Mouse (Mus musculus) embryonic facial prominence, embryonic 11.5 days (tissue): Measurements from ENCODE around the gene Timm29. TPM values are rescaled to one million over a fixed set of nuclear protein-coding genes. Genes with fewer than 3 reads are reported as not detected.

Source experiments
- ATAC-seq: fragments of 200-750 bp; cut with Nextera tagmentation; replicated peaks from 2 replicates; pipeline ENCODE4 v1.8.0; 2017; ENCODE audit warnings: low read depth; ENCODE audit not compliant: insufficient number of reproducible peaks, low FRiP score, low TSS enrichment
- DNase-seq: peaks from one replicate; pipeline ENCODE4 v3.0.0-alpha.2; 2015; ENCODE audit warnings: low spot score
- H3K27ac ChIP-seq: fragments of 300-500 bp; sonication (generic); replicated peaks from 2 replicates; pipeline ENCODE4 v1.5.1; 2014; ENCODE audit warnings: mild to moderate bottlenecking, low read depth, low read length, control low read depth
- H3K27me3 ChIP-seq: fragments of 300-500 bp; sonication (generic); 2 replicates; pipeline ENCODE4 v1.6.1; 2014; ENCODE audit warnings: mild to moderate bottlenecking, low read length, moderate library complexity, mixed read lengths; ENCODE audit not compliant: control insufficient read depth, insufficient read depth
- H3K36me3 ChIP-seq: fragments of 300-500 bp; sonication (generic); replicated peaks from 2 replicates; pipeline ENCODE4 v1.6.1; 2014; ENCODE audit warnings: low read depth, mild to moderate bottlenecking, low read length, moderate library complexity, mixed read lengths; ENCODE audit not compliant: control insufficient read depth, insufficient read depth
- H3K4me1 ChIP-seq: fragments of 300-500 bp; sonication (generic); 2 replicates; pipeline ENCODE4 v1.6.1; 2014; ENCODE audit warnings: low read length, mixed read lengths; ENCODE audit not compliant: control insufficient read depth, insufficient read depth
- H3K4me2 ChIP-seq: fragments of 300-500 bp; sonication (generic); 2 replicates; pipeline ENCODE4 v1.6.1; 2014; ENCODE audit warnings: low read depth, mild to moderate bottlenecking, control low read depth, low read length, moderate library complexity
- H3K4me3 ChIP-seq: fragments of 300-500 bp; sonication (generic); 2 replicates; pipeline ENCODE4 v1.5.1; 2014; ENCODE audit warnings: low read depth, low read length, control low read depth
- H3K9ac ChIP-seq: fragments of 300-500 bp; sonication (generic); replicated peaks from 2 replicates; pipeline ENCODE4 v1.6.1; 2014; ENCODE audit warnings: mild to moderate bottlenecking, control low read depth, low read length
- H3K9me3 ChIP-seq: fragments of 300-500 bp; sonication (generic); replicated peaks from 2 replicates; pipeline ENCODE4 v1.6.1; 2016; ENCODE audit warnings: mild to moderate bottlenecking, low read length, inconsistent platforms, mixed read lengths; ENCODE audit not compliant: control insufficient read depth
- WGBS: fragments of 180-500 bp; shearing (Covaris S2); extraction: QIAGEN DNeasy Blood & Tissue Kit; methylation state at CpG from one replicate; pipeline ENCODE4 v1.1.7; 2014; 5-methylcytosine and 5-hydroxymethylcytosine counted together
- polyA plus RNA-seq: library from polyadenylated mRNA; unstranded; fragments of >200 nt; fragmentation: Nextera tagmentation; extraction: Ambion mirVana; gene quantifications from 2 replicates; pipeline ENCODE4 v1.2.1, GENCODE M21; 2014

The Timm29 gene
- polyA plus RNA-seq, 1 experiment from 2014 or later, result 51.2 TPM

DNA sequence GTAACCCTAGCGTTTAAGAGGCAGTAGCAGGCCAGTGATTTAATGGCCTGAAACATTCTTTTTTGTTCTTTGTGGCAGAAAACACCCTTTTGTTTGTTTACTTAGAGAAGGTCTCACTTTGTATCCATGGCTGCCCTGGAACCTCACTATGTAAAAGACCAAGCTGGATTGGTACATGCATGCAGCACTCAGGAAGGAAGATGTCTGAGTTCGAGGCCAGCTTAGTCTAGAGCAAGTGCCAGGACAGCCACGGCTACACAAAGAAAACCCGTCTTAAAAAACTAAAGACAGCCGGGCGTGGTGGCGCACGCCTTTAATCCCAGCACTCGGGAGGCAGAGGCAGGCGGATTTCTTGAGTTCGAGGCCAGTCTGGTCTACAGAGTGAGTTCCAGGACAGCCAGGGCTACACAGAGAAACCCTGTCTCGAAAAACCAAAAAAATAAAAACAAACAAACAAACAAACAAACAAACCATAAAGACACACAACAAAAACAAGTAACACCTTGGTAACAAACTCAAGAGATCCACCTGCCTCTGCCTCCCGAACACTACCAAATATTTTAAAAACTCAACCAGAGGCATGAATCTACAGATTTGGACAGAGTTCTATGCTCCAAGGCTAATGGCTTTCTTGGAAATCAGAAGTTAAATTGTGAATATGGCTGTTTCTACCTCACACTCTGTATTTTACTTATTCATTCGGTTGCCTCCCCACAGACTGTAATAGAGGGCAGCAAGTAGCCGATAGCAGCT lies 22.5 kb downstream of the Timm29 start:
- Histone ChIP-seq H3K27ac (peak overlapping the region; percentile 95), H3K4me1 (no peaks in the 10 kb centered on the region), H3K4me3 (peak overlapping the region; percentile 47), H3K9ac (peak overlapping the region; percentile 83), H3K4me2 (peak overlapping the region; percentile 73), H3K36me3 (no peaks in the 10 kb centered on the region; the same call in 1 of the 2 replicates), H3K9me3 (no peaks in the 10 kb centered on the region), H3K27me3 (no peaks in the 10 kb centered on the region)
- DNase-seq (no peak), ATAC-seq (no peak)
- WGBS, result 80% methylated on average over 15 of the region's 15 CpGs

DNA sequence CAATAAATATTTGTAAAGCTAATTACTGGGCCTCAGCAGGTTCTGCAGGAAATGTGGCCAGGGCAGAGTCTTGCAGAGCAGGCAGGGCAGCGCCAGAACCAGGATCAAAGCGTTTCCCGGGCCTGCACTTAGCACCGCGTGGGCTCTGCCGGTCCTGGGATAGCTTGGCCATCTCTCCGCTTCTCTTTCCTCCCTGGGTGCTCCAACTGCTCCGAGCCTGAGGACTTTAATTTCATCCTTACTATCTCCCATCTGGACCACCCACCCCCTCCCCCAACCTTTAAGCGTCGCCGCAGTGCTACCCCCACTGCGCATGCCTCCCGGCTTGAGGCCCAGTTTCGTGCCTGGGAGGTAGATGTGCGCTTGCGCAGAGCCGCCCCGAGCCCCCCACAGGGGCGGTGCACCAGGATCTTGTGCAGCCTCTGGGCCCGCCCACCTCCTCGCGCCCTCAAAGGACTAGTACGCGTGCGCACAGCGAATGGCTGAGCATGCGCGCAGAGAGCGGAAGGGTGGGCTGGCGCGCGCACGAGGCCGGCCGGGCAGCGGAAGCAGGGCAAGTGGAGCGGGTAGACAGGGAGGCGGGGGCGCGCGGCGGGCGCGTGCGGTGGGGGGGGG lies 23.2 kb downstream of the Timm29 start, which contains the start of gene Smarca4:
Smarca4 (plus strand) TSS at position 553 of the 615 bp plus-strand sequence.
- Histone ChIP-seq H3K9me3 (no peaks in the 10 kb centered on the region), H3K27ac (peak within 1 kb of the TSS; percentile 95), H3K4me3 (peak within 1 kb of the TSS; percentile 75), H3K4me2 (peak within 1 kb of the TSS; percentile 73), H3K36me3 (no peaks in the 10 kb centered on the region; the same call in 1 of the 2 replicates), H3K27me3 (no peaks in the 10 kb centered on the region), H3K4me1 (no peaks in the 10 kb centered on the region), H3K9ac (peak within 1 kb of the TSS; percentile 96)
- DNase-seq (peak; percentile 99), ATAC-seq (peak; percentile 94)
- 1% methylated on average over 40 of the region's 45 CpGs for WGBS

DNA sequence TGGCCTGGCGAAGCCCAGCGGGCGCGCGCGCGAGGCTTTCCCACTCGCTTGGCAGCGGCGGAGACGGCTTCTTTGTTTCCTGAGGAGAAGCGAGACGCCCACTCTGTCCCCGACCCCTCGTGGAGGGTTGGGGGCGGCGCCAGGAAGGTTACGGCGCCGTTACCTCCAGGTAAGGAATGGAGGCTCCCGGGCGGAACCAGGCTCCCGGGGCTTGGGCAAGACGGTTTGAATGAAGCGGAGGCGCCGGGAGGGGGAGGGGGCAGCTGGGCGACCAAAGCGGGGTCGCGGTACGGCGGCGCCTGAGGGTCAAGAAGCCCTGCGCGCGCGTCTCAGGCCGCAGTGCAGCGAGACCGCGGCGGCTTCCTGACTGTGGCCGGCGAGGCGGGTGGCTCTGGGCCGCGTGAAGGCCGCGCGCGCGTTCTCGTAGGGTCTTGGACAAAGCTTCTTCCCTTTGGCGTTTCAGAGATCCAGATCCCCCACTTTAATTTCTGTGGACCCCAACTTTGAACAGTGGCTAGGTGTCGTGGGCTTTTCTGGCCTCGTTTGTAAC lies 23.8 kb downstream of the Timm29 start:
- Histone ChIP-seq H3K27ac (peak overlapping the region; percentile 95), H3K9ac (peak overlapping the region; percentile 96), H3K27me3 (no peaks in the 10 kb centered on the region), H3K36me3 (no peaks in the 10 kb centered on the region; the same call in 1 of the 2 replicates), H3K4me2 (peak overlapping the region; percentile 59), H3K4me1 (no peaks in the 10 kb centered on the region), H3K9me3 (no peaks in the 10 kb centered on the region), H3K4me3 (peak overlapping the region; percentile 75)
- DNase-seq (peak; percentile 91), ATAC-seq (peak; percentile 78)
- 0% methylated on average over 47 of the region's 57 CpGs for WGBS

- no peaks in the 10 kb centered on the region for H3K9me3 ChIP-seq
- DNase-seq (peak; percentile 50), ATAC-seq (no peak)
- peak overlapping the region; percentile 59 for H3K4me2 ChIP-seq
- no peaks in the 10 kb centered on the region; the same call in 1 of the 2 replicates for H3K36me3 ChIP-seq
- H3K4me1 ChIP-seq, result no peaks in the 10 kb centered on the region
- H3K4me3 ChIP-seq, result peak overlapping the region; percentile 75
- peak overlapping the region; percentile 96 for H3K9ac ChIP-seq
- WGBS, result 7% methylated on average over 10 of the region's 10 CpGs
- no peaks in the 10 kb centered on the region for H3K27me3 ChIP-seq
- H3K27ac ChIP-seq, result peak overlapping the region; percentile 95
Measured at GRCm38 (mm10) chr9:21617066-21617465, 24.5 kb downstream of the Timm29 start.

DNA sequence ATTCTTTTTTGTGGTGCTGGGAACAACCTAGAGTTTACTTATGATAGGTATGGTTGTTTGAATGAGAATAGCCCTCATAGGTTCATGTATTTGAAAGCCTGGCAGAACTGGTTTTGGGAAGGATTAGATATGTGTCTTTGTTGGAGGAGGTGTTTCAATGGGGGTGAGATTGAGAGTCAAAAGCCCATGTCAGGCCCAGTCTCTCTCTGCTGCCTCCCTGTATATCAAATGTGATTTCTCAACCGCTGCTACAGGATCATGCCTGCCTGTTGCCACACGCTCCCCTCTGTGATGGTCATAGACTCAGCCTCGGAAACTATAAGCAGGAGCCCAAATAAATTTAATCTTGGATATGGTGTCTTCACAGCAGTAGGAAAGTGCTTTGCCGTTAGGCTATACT lies 27.7 kb downstream of the Timm29 start:
- Histone ChIP-seq H3K4me3 (no peak overlapping the region), H3K4me2 (no peak overlapping the region), H3K27ac (no peak overlapping the region), H3K27me3 (no peaks in the 10 kb centered on the region), H3K4me1 (no peaks in the 10 kb centered on the region), H3K36me3 (no peaks in the 10 kb centered on the region; the same call in 1 of the 2 replicates), H3K9ac (no peak overlapping the region), H3K9me3 (no peaks in the 10 kb centered on the region)
- no peak for DNase-seq
- WGBS, result 82% methylated on average over 4 of the region's 4 CpGs
- no peak for ATAC-seq

- Histone ChIP-seq H3K27me3 (no peaks in the 10 kb centered on the region), H3K9ac (no peak overlapping the region), H3K9me3 (no peaks in the 10 kb centered on the region), H3K27ac (no peak overlapping the region), H3K36me3 (no peaks in the 10 kb centered on the region; the same call in 1 of the 2 replicates), H3K4me3 (no peak overlapping the region), H3K4me1 (no peaks in the 10 kb centered on the region), H3K4me2 (no peak overlapping the region)
- DNase-seq, result no peak
- no peak for ATAC-seq
- 95% methylated on average over 1 of the region's 1 CpGs for WGBS
Measured at GRCm38 (mm10) chr9:21622676-21623075, 30.2 kb downstream of the Timm29 start.

GRCm38 (mm10) chr9:21625342-21626339 lies 33.1 kb downstream of the Timm29 start:
- Histone ChIP-seq H3K9ac (no peak overlapping the region), H3K36me3 (no peaks in the 10 kb centered on the region), H3K27me3 (no peaks in the 10 kb centered on the region), H3K27ac (no peak overlapping the region), H3K4me1 (no peaks in the 10 kb centered on the region), H3K4me2 (no peak overlapping the region), H3K9me3 (no peaks in the 10 kb centered on the region), H3K4me3 (no peak overlapping the region)
- 90% methylated on average over 10 of the region's 10 CpGs for WGBS
- DNase-seq (no peak), ATAC-seq (no peak)
